Mouse (Mus musculus): ENCODE results near the gene Sumf1. TPM values are rescaled to one million over a fixed set of nuclear protein-coding genes. Genes with fewer than 3 reads are reported as not detected.

Sumf1 gene
- polyA plus RNA-seq, 1 experiment, result 37.6 TPM

- Histone ChIP-seq H3K4me3 (ENCODE audit: insufficient read depth, low read depth, low read length) (no peak overlapping the region), H3K27me3 (replicated peaks; ENCODE audit: control insufficient read depth, insufficient read depth, low read length) (no peaks in the 10 kb centered on the region), H3K27ac (ENCODE audit: insufficient read depth, low read depth, low read length) (peak overlapping the region; percentile 18), H3K36me3 (ENCODE audit: control insufficient read depth, insufficient read depth, low read length) (peaks cover 2% of the 10 kb centered on the region; the same call in 1 of the 2 replicates), H3K4me1 (ENCODE audit: control insufficient read depth, insufficient read depth, low read length) (peaks cover 28% of the 10 kb centered on the region)
- WGBS, result 55% methylated on average over 8 of the region's 8 CpGs
- peak; percentile 73 for DNase-seq
- TF ChIP-seq POLR2A (IDR thresholded peaks at IDR 0.05; ENCODE audit: low read depth, low read length), result no peak
- no peak for TF ChIP-seq CTCF (conservative IDR thresholded peaks at IDR 0.05; ENCODE audit: insufficient read depth, insufficient read length, low read depth, low read length)
Measured at GRCm38 (mm10) chr6:108216832-108217231, 31.4 kb upstream of the Sumf1 start.

GRCm38 (mm10) chr6:108216091-108216490 is 30.7 kb upstream of the Sumf1 start:
- WGBS, result 27% methylated on average over 5 of the region's 5 CpGs
- H3K4me1 ChIP-seq (ENCODE audit: control insufficient read depth, insufficient read depth, low read length), result peaks cover 28% of the 10 kb centered on the region
- H3K4me3 ChIP-seq (ENCODE audit: insufficient read depth, low read depth, low read length), result no peak overlapping the region
- H3K27me3 ChIP-seq (replicated peaks; ENCODE audit: control insufficient read depth, insufficient read depth, low read length), result no peaks in the 10 kb centered on the region
- TF ChIP-seq POLR2A (IDR thresholded peaks at IDR 0.05; ENCODE audit: low read depth, low read length) (no peak), CTCF (conservative IDR thresholded peaks at IDR 0.05; ENCODE audit: insufficient read depth, insufficient read length, low read depth, low read length) (no peak)
- peak overlapping the region; percentile 57 for H3K27ac ChIP-seq (ENCODE audit: insufficient read depth, low read depth, low read length)
- DNase-seq, result peak; percentile 88
- H3K36me3 ChIP-seq (ENCODE audit: control insufficient read depth, insufficient read depth, low read length), result peaks cover 2% of the 10 kb centered on the region; the same call in 1 of the 2 replicates

DNA sequence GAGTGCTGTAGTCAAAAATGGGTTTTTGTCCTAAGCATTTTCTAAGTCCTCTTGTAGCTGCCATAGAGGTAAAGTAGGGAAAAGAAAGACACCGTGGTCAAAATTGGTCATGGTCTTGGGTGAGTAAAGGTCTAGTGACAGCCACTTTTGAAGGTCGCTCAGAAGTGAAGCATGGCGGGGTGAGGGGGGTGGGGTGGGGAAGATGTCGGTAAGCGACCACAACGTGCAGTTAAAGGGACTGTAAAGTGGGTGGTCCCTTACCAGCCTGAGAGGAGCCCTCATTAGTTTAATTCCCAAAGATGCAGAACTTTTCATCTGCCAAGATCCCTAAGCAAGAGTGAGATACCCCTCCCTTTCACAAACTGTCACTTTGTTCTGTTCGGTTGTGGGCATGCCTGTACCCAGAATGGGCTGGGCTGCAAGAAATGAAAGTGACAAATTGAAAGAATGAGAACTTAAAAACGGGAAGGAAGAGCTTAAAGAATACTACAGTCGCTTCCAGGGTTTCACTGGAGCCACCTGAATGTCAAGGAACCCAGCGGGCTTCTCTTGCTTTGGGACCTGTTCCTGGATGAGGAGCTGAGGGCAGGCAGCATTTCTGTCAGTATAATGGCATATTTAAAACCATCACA is 29.0 kb upstream of the Sumf1 start:
- H3K27ac ChIP-seq (ENCODE audit: insufficient read depth, low read depth, low read length), result peak overlapping the region; percentile 68
- H3K4me3 ChIP-seq (ENCODE audit: insufficient read depth, low read depth, low read length), result peak overlapping the region; percentile 57
- H3K4me1 ChIP-seq (ENCODE audit: control insufficient read depth, insufficient read depth, low read length), result peaks cover 26% of the 10 kb centered on the region
- WGBS, result 6% methylated on average over 10 of the region's 10 CpGs
- TF ChIP-seq CTCF (conservative IDR thresholded peaks at IDR 0.05; ENCODE audit: insufficient read depth, insufficient read length, low read depth, low read length), result no peak
- H3K36me3 ChIP-seq (ENCODE audit: control insufficient read depth, insufficient read depth, low read length), result peaks cover 2% of the 10 kb centered on the region; the same call in 1 of the 2 replicates
- no peak for DNase-seq
- H3K27me3 ChIP-seq (replicated peaks; ENCODE audit: control insufficient read depth, insufficient read depth, low read length), result no peaks in the 10 kb centered on the region

DNA sequence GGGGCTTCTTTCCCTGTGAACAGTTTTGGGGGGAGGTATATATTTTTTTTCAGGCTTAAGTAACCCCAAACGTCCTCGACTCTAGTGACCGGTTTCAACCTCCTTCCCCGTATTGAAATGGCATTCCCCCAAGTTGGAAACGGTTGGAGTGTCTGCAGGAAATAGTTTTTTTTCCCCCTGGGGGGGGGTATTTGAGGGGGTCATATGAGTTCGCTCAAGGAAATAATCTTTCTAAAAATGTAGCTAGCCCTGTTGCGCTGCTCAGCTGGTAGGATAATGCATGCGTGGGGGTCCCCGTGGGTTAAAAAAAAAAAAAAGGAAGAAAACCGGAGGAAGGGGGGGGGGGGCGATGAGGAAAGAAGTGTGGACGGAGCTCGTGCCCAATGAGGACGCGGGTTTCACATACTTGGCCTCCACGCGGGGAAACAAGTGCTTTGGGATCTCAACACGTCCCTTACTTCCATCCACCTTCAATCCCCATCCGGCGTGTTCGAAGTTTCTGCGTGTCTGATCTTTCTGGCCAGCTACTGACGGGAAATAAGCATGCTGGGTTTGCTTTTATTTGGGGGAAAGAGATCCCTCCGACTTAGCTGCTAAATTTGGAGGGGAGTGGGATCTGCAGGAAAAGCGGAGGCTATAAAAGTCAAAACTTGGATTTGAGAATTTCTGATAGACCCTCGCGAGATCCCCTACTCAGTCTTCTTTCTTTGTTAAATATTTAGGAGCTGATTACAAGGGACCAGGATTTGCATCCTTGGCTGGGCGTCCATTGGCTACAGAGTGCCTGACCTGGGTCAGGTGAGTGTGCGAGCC is 28.3 kb upstream of the Sumf1 start:
- Histone ChIP-seq H3K27me3 (replicated peaks; ENCODE audit: control insufficient read depth, insufficient read depth, low read length) (no peaks in the 10 kb centered on the region), H3K4me3 (ENCODE audit: insufficient read depth, low read depth, low read length) (peak overlapping the region; percentile 57), H3K27ac (ENCODE audit: insufficient read depth, low read depth, low read length) (peak overlapping the region; percentile 68), H3K36me3 (ENCODE audit: control insufficient read depth, insufficient read depth, low read length) (peaks cover 2% of the 10 kb centered on the region; the same call in 1 of the 2 replicates), H3K4me1 (ENCODE audit: control insufficient read depth, insufficient read depth, low read length) (peaks cover 27% of the 10 kb centered on the region)
- peak; percentile 59 for DNase-seq
- TF ChIP-seq CTCF (conservative IDR thresholded peaks at IDR 0.05; ENCODE audit: insufficient read depth, insufficient read length, low read depth, low read length) (no peak), POLR2A (IDR thresholded peaks at IDR 0.05; ENCODE audit: low read depth, low read length) (no peak)
- WGBS, result 2% methylated on average over 28 of the region's 29 CpGs

DNA sequence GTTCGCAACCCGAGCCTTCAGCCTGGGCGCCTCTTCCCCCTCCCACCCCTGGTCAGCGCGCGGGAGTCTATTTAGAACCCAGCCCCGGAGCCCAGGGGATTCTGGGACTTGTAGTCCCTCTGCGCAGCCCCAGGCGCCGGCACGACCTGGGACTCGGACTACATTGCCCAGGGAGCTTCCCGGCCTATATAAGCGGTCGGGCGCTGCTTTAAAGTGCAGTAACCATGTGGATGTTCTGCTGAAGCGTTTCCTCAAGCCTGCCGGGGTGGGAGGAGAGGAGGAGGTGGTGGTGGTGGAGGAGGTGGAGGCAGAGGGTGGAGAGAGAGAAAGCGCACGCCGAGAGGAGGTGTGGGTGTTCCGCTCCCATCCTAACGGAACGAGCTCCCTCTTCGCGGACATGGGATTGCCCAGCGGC is 27.5 kb upstream of the Sumf1 start, which contains the start of gene Itpr1:
Gene Itpr1, plus strand, starts transcription at position 216 of the 415 bp plus-strand sequence.
- H3K27me3 ChIP-seq (replicated peaks; ENCODE audit: control insufficient read depth, insufficient read depth, low read length), result no peaks in the 10 kb centered on the region
- H3K27ac ChIP-seq (ENCODE audit: insufficient read depth, low read depth, low read length), result peak within 1 kb of the TSS; percentile 76
- H3K4me1 ChIP-seq (ENCODE audit: control insufficient read depth, insufficient read depth, low read length), result peaks cover 21% of the 10 kb centered on the region; the same call in 1 of the 2 replicates
- DNase-seq, result peak; percentile 99
- no peak for TF ChIP-seq CTCF (conservative IDR thresholded peaks at IDR 0.05; ENCODE audit: insufficient read depth, insufficient read length, low read depth, low read length)
- peak; percentile 98 for TF ChIP-seq POLR2A (IDR thresholded peaks at IDR 0.05; ENCODE audit: low read depth, low read length)
- peaks cover 2% of the 10 kb centered on the region; the same call in 1 of the 2 replicates for H3K36me3 ChIP-seq (ENCODE audit: control insufficient read depth, insufficient read depth, low read length)
- H3K4me3 ChIP-seq (ENCODE audit: insufficient read depth, low read depth, low read length), result peak within 1 kb of the TSS; percentile 68
- WGBS, result under 1% methylated on average over 27 of the region's 27 CpGs

- WGBS, result 6% methylated on average over 36 of the region's 36 CpGs
- Histone ChIP-seq H3K4me1 (ENCODE audit: control insufficient read depth, insufficient read depth, low read length) (peaks cover 19% of the 10 kb centered on the region; the same call in 1 of the 2 replicates), H3K27me3 (replicated peaks; ENCODE audit: control insufficient read depth, insufficient read depth, low read length) (no peaks in the 10 kb centered on the region), H3K4me3 (ENCODE audit: insufficient read depth, low read depth, low read length) (peak overlapping the region; percentile 68), H3K36me3 (ENCODE audit: control insufficient read depth, insufficient read depth, low read length) (peaks cover 2% of the 10 kb centered on the region; the same call in 1 of the 2 replicates), H3K27ac (ENCODE audit: insufficient read depth, low read depth, low read length) (peak overlapping the region; percentile 76)
- TF ChIP-seq CTCF (conservative IDR thresholded peaks at IDR 0.05; ENCODE audit: insufficient read depth, insufficient read length, low read depth, low read length) (no peak), POLR2A (IDR thresholded peaks at IDR 0.05; ENCODE audit: low read depth, low read length) (no peak)
- DNase-seq, result peak; percentile 42
Measured at GRCm38 (mm10) chr6:108211896-108212880, 26.8 kb upstream of the Sumf1 start.
